Mouse (Mus musculus): Measurements from ENCODE around the gene Msh2.

Msh2 gene

DNA sequence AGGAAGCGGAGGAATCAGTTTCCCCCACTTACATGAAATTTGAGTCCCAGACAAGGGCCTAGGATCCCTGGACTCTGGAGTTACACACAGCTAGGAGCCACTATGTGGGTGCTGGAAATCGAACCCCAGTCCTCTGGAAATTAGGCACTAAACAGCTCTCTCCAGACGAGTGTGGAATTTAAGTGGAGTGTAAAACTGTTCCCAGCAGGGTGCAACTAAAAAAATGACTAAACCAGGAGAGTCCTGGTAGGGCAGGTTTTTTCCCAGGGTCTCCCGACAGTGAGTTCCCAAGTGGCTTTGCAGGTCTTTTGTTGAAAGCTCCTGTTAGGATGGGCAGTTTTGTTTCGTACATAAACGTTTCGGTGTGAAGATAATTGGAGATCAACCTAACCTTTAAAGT is 52.6 kb downstream of the Msh2 start:
- no peak for DNase-seq

DNA sequence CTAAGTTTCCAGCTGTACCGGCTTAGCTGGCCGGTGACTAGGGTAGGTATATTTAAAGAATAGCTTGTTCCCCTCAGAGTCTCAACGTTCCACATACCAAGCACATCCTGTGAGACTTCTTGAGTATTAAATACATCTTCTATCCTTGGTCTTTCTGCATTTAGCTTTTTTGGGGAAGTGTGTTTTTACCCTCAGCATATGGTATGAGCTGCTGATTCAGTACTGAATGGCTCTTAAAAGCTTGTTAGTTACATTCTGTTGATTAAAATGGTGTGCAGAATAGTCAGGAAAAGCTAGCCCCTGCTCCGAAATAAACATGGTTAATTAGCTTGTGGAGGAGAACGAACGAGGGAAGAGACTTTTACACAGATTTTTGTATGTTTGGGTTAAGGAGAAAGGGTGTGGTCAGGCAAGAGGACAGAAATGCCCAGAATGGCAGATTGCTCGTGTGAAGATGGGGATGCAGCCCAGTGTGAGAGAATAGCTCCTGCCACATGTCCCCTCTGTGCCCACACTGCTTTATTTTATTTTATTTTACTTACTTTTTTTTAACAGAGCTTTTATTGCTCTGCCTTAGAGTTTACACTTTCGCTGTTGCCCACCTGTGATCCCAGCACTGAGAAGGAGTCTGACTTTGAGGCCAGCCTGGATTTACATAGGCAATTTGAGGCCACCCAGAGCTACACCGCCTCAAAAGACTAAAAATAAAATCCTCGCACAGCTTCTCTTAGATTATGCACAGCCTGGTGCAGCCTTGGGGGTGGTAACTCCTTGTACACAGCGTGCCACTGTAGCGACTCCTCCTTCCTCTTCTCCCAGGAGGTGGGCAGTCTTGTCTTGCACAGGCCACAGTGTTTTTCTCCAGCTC is 54.6 kb downstream of the Msh2 start:
- DNase-seq = no peak

DNA sequence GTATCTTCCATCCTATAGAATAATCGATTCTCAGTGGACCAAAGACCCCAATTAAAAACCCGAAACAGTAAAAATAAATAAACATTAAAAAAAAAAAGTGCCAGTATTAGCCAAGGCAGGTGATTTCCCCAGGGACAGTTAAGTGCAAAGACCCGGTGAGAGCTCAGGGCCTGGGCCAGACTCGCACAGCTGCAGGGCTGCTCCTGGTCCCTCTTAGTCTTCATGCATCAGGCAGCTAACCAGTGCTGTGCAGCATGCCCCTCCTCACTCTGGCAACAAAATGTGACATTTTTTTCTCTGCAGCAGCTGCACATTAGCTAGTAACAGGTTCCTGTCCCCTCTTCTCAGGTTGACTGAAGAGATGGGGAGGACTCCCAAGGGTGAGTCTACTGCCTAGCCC is 59.8 kb downstream of the Msh2 start:
- no peak for DNase-seq

- DNase-seq = no peak
Measured at GRCm38 (mm10) chr17:87734471-87734870, 62.3 kb downstream of the Msh2 start.

- DNase-seq = no peak
Measured at GRCm38 (mm10) chr17:87737144-87737543, 65.0 kb downstream of the Msh2 start.

DNA sequence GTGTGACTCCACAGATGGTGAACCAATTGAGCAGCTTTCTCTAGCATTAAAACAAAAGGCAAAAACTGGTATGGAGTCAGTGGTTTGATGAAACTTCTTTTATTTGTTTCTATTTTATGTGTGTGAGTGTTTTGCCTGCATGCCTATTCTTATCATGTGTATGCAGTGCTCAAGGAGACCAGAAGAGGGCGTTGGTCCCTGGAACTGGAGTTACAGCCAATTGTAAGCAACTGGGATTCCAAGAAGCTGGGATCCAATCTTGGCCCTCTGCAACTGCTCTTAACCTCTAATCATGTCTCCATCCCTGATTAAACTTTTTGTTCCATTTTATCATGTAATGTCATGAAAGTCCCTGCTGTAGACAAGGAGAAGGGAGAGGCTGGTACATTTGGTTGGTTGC is 67.7 kb downstream of the Msh2 start:
- DNase-seq = no peak

DNA sequence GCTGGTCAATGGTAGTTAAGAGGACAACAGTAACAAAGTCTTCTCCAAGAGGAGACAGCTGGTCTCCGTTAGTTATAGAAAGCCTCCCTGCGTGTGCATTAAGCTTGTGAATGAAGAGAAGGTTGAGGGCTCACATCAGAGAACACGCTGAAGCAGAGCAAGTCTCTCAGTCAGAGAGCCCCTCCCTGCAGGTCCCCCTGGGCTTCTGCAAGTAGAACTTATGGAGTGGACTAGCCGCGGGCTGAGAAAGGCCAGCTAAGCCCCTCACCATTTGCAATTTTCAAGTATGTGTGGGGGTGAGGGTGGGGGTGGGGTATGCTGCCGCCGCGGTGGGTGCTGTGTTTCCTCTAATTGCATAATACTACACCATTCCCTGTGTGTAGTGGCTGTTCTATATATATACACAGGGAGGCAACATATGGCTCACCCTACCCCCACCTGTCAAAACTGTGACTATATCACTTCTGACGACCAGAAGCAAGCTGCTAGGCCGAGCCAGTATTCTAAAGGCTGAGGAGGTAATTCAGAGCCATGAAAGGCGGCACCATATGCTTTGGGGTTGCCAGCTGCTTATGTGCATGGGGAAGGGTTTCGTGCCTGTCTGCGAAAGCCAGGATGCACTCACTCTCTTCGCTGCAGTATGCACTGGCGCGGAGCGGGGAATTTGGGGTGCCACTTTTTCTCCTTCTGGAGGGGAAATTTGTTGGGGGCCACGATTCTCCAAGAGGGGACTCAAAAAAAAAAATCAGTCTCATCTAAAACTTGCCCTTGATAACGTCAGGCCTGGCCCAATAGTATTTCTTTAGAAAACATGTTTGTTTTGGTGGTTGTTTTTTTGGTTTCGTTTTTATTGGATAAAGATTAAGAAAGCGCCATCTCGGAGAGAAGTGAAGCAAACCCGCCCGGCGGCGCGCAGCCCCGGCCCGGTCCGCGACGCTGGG is 73.1 kb downstream of the Msh2 start:
- DNase-seq = no peak

DNA sequence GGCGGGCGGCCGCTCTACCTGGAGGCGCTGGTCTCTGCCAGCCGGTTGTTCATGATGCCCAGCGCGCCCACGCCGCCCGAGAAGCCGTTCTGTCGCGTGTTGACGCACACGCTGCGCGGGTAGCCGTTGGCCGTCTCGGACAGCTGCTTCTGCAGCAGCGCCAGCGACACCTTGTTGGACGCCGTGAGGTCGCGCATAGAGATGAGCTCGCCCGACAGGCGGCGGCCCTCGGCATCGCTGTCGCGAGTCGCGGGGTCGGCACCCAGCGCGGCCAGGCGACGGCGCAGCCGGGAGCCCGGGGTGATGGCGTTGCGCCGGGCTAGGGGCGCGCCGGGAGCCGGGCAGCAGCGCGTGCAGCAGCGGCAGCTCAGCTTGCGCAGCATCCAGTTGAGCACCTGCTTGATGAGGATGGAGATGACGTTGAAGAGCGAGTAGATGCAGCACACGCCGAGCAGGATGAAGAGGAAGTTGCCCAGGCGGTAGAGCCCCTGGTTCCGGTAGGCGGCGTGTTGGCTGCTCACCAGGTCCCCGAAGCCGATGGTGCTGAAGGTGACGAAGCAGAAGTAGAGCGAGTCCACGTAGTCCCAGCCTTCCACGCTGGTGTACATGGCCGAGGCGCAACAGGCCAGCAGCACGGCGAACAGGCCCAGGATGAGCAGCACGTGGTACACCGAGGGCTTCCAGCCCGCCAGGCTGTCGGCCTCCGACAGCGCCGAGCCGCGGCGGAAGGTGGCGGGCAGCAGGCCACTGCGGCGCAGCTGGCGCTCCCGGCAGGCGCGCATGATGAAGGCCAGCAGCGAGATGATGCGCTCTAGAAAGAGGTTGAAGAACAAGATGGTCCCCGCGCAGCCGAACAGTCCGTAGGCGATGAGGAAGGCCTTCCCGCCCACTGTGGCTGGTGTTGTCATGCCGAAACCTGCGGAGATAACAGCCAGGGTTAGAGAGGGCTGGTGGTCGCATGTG is 74.1 kb downstream of the Msh2 start:
- DNase-seq = peak; percentile 47 to 51

GRCm38 (mm10) chr17:87760315-87760714 is 88.2 kb downstream of the Msh2 start:
- DNase-seq = no peak

GRCm38 (mm10) chr17:87763146-87763545 is 91.0 kb downstream of the Msh2 start:
- DNase-seq = no peak

GRCm38 (mm10) chr17:87765031-87765430 is 92.9 kb downstream of the Msh2 start:
- DNase-seq = no peak

- no peak for DNase-seq
Measured at GRCm38 (mm10) chr17:87766888-87767287, 94.8 kb downstream of the Msh2 start.

GRCm38 (mm10) chr17:87770766-87771165 is 98.6 kb downstream of the Msh2 start:
- no peak for DNase-seq

DNA sequence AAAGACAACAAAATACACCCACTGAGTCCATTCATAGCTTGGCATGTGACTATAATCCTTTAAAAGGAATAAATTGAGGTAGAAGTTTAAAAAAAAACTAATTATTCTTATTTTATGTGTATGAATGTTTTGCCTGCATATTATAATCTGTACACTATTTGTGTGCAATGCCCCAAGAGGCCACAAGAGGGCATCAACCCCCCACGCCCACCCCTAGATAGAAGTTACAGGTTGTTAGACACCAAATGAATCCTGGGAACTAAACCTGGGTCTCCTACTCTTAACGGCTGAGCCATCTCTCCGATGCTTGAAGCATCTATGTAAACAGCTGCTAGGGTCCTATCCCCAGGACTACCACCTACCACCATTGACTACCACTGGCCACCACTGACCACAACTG is 101.0 kb downstream of the Msh2 start:
- no peak for DNase-seq

Data from thymus, postnatal 36 days (tissue).